Mouse (Mus musculus): ENCODE results near the gene Ak1. TPM values are rescaled to one million over a fixed set of nuclear protein-coding genes. Genes with fewer than 3 reads are reported as not detected.
A peak's percentile ranks its signal among the peaks of the same experiment; 100 is the strongest.

Ak1 gene
- polyA plus RNA-seq (2017; shearing (Covaris generic)), result under 1 TPM; 0.16 to 0.48 TPM

DNA sequence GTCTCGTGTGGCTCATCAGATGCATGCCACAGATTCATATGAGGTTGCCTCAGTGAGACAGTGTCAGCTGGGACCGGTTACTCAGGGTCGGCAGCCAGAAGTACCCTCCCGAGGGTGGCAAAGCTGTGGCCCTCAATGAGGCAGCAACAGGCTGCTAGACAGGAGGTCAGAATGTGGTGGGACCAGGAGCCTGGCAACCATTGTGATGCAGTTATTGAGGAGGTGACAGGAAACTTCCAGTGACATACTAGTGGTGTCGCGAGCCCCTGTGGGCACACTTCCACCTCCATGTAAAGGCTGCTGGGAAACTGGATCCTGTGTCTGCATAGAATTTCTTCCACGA is at the start of gene Ak1:
TSS of gene Ak1 (plus strand) at position 242 of the 343 bp plus-strand sequence.
- no peak for ATAC-seq

DNA sequence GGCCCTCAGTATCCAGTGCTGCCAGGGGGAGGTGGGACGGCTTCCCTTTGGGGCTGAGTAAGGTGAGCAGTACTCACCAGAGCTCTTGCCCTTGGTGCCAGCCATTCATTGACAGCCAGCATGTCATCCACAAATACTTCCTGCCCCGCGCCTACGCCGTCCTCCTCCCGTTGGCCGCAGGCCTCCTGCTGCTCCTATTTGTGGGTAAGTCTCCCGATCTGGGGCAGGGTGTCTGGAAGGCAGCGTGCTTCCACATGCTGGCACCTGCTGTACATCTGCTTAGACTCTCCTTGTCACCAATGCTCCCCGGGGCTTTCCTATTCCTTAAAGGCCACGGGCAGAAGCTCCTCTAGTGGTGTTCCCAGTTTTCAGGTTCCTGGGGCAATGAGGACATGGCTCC is 49.4 kb upstream of the Ak1 start:
- no peak for ATAC-seq

DNA sequence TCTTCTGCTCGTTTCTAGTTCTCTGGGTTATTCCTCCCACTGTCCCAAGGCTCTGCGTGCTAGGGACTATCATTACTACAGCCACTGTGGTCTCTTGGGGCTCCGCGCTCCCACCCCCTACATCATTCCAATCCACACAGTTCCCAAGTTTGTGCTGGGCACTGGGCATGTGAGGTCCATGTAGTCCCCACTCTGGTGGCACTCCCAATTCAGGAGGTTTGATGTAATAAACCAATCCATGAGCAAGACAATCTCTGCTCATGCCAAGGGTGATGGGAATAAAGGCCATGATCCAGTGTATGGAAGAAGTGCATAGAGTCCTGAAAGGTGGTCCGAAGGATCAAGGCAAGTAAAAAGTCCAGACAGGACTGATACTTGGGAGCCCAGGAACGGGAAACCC is 47.1 kb upstream of the Ak1 start, which contains the start of gene Pip5kl1:
TSS of gene Pip5kl1 (plus strand) at position 301 of the 400 bp plus-strand sequence.
- no peak for ATAC-seq

DNA sequence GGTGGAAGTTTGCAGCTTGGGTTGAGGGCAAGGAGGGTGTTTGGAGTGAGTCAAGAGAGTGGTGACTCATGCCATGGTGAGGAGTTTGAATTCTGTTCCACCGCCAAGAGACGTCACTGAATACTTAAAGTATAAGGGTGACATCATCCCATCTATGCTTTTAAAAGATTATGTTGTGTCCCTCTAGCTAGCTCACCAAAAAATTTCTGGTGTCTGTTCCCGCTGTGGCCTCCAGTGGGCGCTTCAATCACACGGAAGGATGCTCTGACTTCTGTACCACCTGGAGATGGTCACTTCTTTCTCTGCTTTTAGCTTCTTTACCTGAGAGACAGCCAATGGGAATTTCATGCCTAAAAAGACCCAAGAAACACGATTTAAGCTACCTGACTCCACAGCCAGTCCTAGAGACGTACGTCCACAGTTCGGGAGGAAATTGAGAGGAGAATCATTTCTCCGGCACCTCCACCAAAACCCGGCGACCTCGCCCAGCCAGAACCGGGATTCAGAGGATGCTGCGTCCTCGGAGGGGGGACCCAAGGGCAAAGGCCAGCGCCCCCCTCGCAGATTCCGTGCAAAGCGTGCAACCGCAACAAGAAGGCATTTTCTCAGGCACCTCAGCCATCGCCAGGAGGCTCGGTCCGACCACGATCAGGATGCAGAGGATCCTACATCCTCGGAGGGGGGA is 46.5 kb upstream of the Ak1 start:
- ATAC-seq, result peak; percentile 35

DNA sequence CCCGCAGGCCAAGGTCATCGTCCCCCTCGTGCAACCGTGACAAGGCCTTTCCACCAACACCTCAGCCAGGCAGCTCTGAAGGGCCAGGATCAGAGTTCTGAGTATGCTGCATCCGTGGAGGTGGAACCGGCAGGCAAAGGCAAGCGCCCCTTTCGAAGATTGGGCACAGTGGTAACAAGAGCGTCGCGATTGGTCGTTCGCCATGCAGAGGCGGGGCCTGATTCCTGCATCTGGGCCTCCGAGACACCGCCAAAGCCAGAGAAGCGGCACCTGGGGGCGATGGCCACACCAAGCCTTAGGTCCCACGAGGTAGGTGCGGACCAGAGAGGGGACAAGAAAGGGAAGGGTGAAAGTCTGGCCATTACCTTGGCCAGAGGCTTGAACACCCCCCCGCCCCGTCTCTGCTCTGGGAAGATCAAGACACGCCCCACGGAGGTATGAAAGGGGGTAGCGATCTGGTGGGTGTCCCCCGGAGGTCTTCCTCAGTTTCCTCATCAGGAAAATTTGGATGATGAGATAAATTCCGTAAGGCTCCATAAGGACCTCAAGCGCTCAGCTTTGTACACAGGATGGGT is 45.9 kb upstream of the Ak1 start, which contains the start of gene 9430097D07Rik:
TSS of gene 9430097D07Rik (minus strand) at position 99 of the 575 bp plus-strand sequence.
- ATAC-seq, result peak; percentile 69

DNA sequence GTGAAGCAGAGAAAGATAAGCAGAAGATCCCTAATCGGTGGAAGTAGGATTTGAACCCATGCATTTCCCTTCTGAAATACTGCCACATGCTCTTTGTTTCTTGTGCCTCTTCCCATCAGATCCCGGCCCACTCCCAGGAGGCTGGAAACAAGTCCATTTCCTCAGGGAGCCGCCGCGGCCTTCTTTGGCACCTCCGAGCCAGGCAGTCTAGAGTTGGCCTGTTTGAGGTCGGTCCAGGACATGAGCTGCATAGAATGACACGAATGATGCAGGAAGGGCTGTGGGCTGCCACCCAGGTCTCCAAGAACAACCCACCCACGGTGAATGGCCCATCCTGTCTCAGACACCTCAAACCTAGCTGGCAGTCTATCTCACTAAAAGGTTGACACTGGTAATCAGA is 45.0 kb upstream of the Ak1 start:
- ATAC-seq, result no peak

DNA sequence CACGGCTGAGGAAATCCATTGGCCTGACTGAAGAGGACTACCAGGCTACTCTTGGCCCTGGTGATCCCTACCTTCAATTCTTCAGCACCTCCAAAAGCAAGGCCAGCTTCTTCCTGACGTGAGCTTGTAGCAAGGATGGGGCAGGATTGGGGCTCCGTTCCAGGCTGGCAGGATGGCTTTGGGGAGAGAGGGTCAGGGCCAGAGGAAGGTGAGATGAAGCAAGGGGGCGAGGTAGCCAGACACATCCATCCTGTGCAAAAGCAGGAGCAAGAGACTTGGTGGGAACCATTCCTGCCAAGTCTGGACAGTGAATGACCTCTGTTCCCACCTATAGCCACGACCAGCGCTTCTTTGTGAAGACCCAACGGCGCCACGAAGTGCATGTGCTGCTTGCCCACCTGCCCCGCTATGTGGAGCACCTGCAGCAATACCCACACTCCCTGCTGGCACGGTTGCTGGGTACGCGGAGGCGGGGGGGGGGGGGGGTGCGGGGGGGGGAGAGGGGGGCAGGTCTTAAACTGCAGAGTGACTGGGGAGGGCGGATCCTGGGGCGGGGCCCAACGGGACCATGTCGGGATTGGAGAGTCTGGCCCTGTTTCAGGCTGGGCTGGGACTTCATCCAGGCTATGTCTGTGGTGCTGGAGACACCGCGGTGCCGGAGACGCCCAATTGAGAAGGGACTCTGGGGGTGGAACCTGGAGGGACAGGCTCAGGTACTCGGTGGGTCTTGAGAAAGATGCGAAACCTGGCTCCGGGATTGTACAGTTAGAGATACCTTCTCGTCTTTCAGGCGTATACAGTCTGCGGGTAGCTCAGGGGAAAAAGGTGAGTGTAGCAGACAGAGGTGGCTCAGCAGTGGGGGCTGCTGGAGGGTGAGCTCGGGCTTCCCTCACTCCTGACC is 43.2 kb upstream of the Ak1 start:
- ATAC-seq, result no peak

DNA sequence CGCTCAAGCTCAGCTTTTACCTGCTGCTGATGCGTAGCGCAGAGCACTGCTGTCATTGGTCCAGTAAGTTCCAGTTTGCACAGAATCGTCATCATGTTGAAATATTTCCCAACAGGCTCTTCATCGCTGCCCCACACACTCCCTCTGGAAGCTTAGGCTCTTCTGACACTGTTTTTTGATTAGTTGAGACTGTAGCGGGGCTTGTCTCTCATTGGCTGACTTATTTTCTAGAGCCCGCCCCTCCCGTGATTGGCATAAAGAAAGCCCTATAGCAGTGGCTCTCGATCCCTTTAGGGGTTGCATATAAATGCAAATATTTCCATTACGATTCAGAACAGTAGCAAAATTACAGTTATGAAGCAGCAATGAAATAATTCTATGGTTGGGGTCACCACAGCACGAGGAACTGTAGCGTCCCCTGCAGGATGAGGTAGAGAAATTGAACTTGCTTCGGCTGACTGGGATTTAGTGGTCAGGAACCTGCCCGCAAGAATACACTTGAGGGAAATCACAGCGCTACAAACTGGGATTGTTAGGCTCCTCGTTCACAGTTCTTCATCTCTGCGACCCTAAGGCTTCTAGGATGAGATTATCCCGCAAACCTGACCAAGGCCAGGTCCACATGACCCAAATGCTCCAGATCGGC is 40.0 kb upstream of the Ak1 start:
- no peak for ATAC-seq

DNA sequence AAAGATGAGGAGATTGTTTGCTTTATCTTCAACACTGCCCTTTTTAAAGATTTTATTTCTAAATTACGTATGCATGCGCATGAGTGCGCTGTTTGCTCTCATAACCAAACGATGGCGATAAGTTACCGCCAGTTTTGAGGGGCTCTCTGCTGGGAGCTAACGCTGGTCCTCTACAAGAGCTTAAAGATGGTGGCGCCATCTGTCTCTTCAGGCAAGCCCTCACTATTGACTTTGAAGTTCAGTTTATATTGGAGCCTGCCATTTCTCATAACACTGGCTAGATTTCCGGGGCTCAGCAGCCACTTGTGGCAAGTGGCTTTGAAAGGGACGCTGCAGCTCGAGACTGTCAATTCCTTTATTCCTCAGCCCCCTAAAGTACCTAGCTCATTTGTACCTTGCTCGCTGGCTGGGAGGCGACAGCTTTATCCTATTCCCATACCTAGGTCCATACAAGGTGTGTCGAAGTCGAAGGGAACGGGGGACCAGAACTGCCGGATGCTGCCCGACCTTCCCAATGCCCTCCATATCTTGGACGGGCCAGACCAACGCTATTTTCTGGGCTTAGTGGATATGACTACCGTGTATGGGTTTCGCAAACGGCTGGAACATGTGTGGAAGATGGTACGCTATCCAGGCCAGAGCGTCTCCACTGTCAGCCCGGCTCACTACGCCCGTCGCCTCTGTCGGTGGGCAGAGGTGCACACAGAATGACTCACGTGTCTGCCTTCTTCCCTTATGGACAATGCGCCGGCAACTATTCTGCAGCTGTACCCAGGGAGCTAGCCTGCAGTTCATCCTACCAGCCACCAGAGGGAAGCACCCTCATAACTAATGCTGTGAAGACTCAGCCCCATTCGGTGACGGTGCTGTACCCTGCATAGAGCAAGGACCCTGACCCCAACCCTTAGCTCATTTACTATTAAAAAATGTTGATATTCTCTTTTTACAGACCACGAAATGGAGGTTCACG is 38.4 kb upstream of the Ak1 start:
- peak; percentile 58 for ATAC-seq

DNA sequence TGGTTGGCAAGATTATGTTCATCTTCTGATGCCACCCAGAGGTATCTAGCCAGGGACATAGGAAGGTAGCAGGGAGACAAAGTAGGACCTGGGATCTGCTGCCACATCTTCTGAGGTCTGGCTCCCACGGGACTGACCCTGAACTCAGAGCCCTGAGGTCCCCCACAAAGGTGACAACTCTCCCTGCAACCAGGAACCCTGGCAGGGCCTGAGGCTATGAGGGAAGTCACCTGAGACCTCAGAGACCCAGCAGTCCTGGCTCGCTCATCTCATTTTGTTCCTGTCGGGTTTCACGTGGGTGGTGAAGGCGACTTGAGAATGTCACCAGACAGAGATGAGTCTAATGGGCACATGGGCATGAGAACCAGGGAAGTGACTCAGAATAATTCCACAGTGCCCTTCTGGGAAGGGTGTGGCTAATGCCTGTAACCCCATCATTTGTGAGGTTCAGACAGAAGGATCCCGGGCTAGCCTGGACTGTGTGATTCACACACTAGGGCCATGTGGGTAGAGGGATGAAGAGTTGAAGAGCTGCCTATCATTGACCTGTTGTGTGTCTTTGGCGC is 36.3 kb upstream of the Ak1 start:
- no peak for ATAC-seq

DNA sequence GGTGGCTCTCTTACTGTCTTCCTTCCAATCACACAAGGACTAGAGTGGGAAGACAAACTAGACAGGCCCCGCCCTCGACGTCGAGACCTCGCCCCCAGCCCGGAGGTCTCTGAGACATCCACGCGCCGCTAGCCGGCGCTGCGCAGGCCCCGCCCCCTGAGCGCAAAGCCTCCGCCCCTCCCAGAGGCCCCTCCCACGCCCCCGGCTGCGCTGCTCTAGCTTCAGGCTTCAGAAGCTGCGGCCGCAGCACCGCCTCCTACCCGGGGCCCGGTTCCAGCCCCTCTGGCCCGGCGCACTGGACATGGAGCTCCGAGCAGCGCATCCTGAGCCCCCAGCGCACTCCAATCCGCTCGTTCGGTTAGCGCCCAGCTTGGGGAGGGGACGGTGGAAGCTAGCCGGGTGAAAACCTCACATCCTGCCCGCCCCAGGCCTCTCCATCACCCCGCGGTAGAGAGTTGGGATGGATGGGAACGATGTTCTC is 34.6 kb upstream of the Ak1 start, which contains the start of gene St6galnac4:
TSS of gene St6galnac4 (plus strand) at position 225 of the 481 bp plus-strand sequence.
- peak; percentile 70 for ATAC-seq

DNA sequence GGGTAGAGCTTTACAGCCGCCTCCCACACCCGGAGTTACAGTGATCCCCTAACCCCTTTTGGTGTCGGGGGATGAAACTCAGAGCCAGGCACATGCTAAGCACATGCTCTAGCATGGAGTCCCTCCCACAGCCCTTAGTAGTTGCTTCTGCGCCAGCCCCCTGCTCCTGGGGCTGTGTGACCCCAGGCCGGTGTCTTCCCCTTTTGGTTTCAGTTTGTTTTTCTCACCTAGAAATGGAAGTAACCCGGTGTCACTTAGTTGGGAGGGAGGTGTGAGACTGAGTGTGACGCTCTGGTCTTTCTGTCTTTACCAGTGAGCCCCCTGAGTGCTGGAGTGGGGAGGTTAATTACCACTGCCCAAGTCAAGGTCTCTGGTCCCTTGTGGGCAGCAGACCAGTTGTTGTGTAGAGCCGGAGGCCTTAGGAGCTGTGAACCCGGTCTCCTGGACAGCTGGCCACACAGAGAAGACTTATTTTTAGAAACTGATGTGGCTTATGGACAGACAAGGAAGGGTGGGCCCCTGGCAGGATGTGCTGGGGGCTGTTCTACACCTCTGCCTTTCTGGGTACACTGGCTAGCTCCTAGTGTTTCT is 33.7 kb upstream of the Ak1 start:
- ATAC-seq, result peak; percentile 58

DNA sequence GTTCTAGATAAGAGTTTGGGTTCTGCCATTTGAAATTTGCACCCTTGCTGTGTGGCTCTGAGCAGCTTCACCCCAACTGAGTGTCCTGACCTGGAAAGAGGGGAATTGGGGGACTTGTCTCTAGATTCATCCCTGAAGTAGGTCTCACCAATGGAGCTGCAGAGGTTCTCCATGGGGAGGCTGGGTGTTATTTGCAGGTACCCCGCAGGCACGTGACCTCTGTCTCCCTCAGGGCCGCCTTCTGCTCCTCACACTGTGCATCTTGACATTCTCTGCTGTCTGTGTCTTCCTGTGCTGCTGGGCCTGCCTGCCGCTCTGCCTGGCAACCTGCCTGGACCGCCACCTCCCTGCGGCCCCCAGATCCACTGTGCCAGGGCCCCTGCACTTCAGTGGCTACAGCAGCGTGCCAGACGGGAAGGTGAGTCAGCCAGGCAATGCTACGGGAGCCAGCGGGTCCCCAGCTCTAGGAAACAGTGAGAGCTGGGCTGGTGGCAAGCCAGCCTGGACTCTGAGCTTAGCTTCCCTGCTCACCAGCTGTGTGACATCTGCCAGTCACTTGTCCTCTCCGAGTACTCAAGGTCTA is 32.3 kb upstream of the Ak1 start:
- ATAC-seq, result no peak

DNA sequence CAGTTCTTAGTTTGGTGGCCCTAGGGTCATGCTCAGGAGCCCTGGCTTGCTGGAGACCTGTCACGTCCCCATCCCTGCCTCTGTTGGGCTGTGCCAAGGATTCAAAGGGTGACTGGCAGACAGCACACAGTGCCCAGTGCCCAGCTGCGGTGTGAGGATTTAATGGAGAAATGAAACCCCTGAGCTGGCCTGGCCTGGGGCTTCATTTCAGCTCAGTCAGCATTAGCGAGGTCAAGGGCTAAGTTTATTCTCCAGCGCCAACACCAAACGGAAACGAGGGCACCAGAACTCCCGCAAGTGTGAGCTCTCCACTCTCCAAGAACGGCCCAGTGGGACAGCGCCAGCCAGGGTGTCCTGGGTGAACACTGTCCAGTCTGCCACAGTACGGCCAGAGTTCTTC is 31.3 kb upstream of the Ak1 start:
- ATAC-seq, result no peak

DNA sequence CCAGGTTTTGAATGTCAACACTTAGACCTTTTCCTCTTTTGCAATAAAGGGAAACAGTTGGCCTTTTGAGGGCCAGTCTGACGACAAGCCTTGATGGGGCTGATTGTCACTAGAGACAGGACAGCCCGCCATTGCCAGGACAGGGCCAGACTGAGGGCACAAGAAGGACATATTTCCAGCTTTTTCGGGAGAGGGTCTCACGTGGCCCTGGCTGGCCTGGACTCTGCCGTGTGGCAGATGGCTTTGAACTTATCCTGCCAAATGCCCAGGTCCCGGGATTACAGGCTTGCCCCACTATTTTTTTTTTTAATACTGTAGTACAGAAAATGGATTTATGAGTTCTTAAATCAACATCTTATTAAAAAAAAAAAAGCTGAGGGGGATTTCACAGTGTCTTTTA is 30.3 kb upstream of the Ak1 start:
- ATAC-seq, result no peak

DNA sequence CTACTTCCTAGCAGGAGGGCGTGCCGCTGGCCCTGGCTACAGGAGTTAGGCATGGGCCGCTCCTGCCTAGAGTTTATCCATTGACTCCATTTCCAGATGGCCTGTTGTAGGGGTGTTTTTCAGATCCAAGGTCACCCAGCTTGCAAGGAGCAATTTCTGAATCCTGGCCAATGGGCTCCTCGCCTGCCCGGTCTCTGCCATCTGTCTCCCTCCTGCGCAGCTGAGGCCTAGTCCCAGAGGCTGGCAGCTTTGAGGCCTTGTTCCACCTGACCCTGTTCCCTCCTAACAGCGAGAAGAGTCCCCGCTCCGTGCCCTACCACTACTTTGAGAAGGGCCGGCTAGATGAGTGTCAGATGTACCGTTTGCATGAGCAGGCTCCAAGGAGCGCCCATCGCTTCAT is 24.8 kb upstream of the Ak1 start:
- ATAC-seq, result no peak

DNA sequence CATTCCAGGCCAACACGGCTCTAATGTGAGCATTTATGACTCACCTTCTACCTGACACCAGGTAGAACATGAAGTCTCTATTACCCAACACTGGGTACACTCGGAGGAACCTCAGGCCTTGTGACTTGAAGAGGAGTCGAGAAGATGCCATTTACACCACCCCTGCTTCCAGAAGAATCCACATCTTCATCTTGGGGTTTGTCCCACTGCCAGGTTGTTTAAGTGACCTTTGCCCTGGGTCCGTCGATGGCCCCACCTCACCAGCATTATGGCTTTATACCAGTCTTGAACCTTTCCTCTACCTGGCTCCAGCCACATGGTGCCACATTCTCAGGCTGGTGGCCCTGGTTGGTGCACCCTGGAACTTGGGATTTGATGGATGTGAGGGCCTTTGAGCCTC is 24.3 kb upstream of the Ak1 start:
- no peak for ATAC-seq

DNA sequence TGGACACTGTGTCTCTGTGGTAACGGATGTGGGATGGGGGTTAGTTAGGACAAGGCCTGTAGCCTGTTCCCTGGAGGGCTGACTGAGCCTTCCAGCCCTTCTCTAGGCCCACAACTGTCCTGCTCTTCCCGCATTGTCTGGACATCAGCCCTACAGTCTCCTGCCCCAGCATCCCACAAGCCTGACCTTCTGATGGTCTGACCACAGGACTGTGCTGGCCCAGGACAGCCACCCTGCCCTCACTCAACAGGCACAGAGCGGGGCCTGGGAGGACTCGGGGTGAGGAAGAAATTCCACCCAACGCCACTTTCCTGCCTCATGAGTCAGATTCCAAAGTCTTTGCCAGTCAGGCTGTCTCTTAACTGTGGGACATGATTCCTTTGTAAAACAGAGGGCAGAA is 23.9 kb upstream of the Ak1 start:
- ATAC-seq, result no peak

DNA sequence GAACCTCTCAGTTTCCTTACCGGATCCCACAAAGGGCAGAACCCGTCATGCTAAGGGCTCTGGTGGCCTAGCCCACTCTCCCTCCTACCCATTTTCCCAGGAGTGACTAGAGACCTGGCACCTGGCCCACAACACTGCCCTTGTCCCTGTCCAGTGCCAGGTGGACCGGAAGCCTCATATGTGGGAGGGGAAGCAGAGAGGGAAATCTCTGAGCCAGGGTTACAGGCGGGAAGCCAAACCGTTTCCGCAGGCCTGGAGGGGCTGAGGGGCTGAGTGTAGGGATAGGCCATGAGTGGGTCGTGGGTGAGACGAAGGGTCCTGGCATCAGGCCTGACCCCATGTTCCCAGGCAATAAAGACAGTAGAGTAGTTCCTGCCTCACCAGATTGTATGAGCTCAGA is 23.1 kb upstream of the Ak1 start:
- ATAC-seq, result no peak

DNA sequence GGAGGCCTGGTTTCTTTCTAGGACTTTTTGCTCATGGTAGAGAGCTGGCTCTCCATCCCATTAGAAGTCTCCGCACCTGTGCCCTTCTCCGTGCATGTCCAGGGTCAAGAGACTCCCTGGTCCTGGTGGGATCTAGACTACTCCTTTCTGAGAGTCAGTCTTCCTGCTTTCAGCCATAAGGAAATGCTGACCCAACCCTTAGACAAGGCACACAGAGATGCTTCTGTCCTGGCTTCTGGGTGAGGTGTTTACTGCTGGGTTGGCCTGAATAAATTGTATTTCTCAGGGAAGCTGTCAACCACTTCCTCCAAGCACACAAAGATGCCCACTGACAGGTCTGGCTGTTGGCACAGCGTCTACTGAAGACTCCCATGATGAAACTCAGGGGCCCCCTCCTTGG is 22.1 kb upstream of the Ak1 start, which contains the start of gene St6galnac6:
TSS of gene St6galnac6 (plus strand) at position 301 of the 400 bp plus-strand sequence.
- no peak for ATAC-seq

Data from activated CD4-positive, CD25-positive, alpha-beta regulatory T cell, adult 4 months (primary cell).